Mouse (Mus musculus) CH12.LX (cell line): ENCODE data around the gene Gm20388.

Experiments used
- CHD1 ChIP-seq: IDR thresholded peaks from 2 replicates; pipeline ENCODE4 v1.6.1; 2012; ENCODE audit warnings: low read depth, low read length, improper control_type of control experiment, inconsistent platforms
- CHD2 ChIP-seq: IDR thresholded peaks from 2 replicates; pipeline ENCODE4 v1.6.1; 2011; ENCODE audit warnings: low read length, improper control_type of control experiment
- CTCF ChIP-seq, 2 experiments: IDR thresholded peaks in 1 of 2; conservative IDR thresholded peaks in 1 of 2; 2 replicates each; pipeline ENCODE4 v1.5.1; 2011 to 2012; ENCODE audit warnings: low read depth in 2 of 2, low read length in 2 of 2, improper control_type of control experiment in 1 of 2, inconsistent platforms in 1 of 2, mild to moderate bottlenecking in 1 of 2, moderate library complexity in 1 of 2
- ELF1 ChIP-seq: IDR thresholded peaks from 2 replicates; pipeline ENCODE4 v1.6.1; 2014; ENCODE audit warnings: low read depth, mild to moderate bottlenecking, inconsistent platforms, low read length, improper control_type of control experiment
- ETS1 ChIP-seq: conservative IDR thresholded peaks from 2 replicates; pipeline ENCODE4 v1.6.1; 2012; ENCODE audit warnings: low read depth, mild to moderate bottlenecking, inconsistent platforms, low read length, improper control_type of control experiment, moderate library complexity
- JUND ChIP-seq: conservative IDR thresholded peaks from 2 replicates; pipeline ENCODE4 v1.6.1; 2011; ENCODE audit warnings: low read depth, low read length, improper control_type of control experiment
- MXI1 ChIP-seq: IDR thresholded peaks from 2 replicates; pipeline ENCODE4 v1.6.1; 2011; ENCODE audit warnings: mild to moderate bottlenecking, low read depth, low read length, improper control_type of control experiment
- POLR2A ChIP-seq: IDR thresholded peaks from 2 replicates; pipeline ENCODE4 v1.6.1; 2011; ENCODE audit warnings: low read depth, mild to moderate bottlenecking, improper control_type of control experiment, low read length
- POLR2AphosphoS2 ChIP-seq: IDR thresholded peaks from 2 replicates; pipeline ENCODE4 v1.6.1; 2011; ENCODE audit warnings: low read depth, low read length, improper control_type of control experiment
- RAD21 ChIP-seq: IDR thresholded peaks from 2 replicates; pipeline ENCODE4 v1.6.1; 2011; ENCODE audit warnings: low read depth, mild to moderate bottlenecking, low read length, improper control_type of control experiment, moderate library complexity
- TBP ChIP-seq: conservative IDR thresholded peaks from 2 replicates; pipeline ENCODE4 v1.6.1; 2011; ENCODE audit warnings: low read depth, low read length, improper control_type of control experiment
- USF1 ChIP-seq: IDR thresholded peaks from 2 replicates; pipeline ENCODE4 v1.6.1; 2014; ENCODE audit warnings: low read depth, mild to moderate bottlenecking, inconsistent platforms, low read length, improper control_type of control experiment
- ZC3H11A ChIP-seq: IDR thresholded peaks from 2 replicates; pipeline ENCODE4 v1.6.1; 2012; ENCODE audit warnings: low read depth, mild to moderate bottlenecking, inconsistent platforms, low read length, improper control_type of control experiment

GRCm38 (mm10) chr8:124176133-124176532 is 4265.5 kb downstream of the Gm20388 start:
- TF ChIP-seq CTCF (conservative IDR thresholded peaks at IDR 0.05 in 1 of 2, IDR thresholded peaks at IDR 0.05 in 1 of 2; ENCODE audit: low read depth in 2 of 2, low read length in 2 of 2) (no peak), POLR2A (no peak), TBP (no peak), CHD1 (no peak), USF1 (no peak), ELF1 (no peak), CHD2 (no peak), RAD21 (no peak), ZC3H11A (no peak), JUND (no peak), MXI1 (no peak), ETS1 (no peak), POLR2AphosphoS2 (no peak)
